Mouse (Mus musculus) left cerebral cortex, postnatal 36 days (tissue): Measurements from ENCODE around the gene Sgk2. TPM values are rescaled to one million over a fixed set of nuclear protein-coding genes. Genes with fewer than 3 reads are reported as not detected.

ENCODE experiments used
- DNase-seq, 2 experiments: peaks; one replicate each; pipeline ENCODE4 v3.0.0; 2021 to 2022; ENCODE audit warnings: low spot score in 2 of 2, mixed read lengths in 1 of 2
- intact Hi-C: fragments of 180-260 bp; cut with DNase I; formaldehyde crosslinking; loops from one replicate; pipeline ENCODE4 v1.15.1; 2025
- total RNA-seq, 2 experiments: library from RNA; stranded (reverse); gene quantifications; 2 replicates each; pipeline ENCODE4 v1.2.3; 2021

Sgk2 gene
- total RNA-seq = under 1 TPM; 0.57 to 0.79 TPM

DNA sequence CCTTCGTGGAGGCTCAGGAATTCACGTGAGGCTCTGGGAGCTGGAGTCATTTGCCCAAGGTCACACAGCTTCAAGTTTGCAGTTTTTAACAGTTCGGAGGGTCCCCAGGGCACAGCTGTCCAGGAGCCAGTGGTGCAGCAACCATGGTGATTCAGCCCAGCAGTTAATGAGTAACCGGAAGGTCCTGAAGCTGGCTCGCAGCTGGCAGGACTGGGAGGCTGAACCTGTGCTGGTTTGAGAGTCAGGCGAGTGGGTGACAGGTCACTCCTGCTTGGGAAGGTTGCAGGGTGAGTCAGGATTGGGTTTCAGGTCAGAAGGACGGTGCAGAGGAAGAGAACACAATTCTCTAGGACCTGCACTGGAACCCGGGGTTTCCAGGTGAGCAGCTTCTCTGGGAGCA is at the start of gene Sgk2:
Gene Sgk2 (plus strand): TSS at position 113 of the 400 bp plus-strand sequence.
- intact Hi-C loops = no loop called here
- DNase-seq = no peak

GRCm38 (mm10) chr2:162939562-162939961 is 47.6 kb upstream of the Sgk2 start:
- intact Hi-C loops = no loop called here
- no peak for DNase-seq

- intact Hi-C loops = no loop called here
- peak; percentile 78 to 79 for DNase-seq
These were observed 43.8 kb upstream of the Sgk2 start, which contains the start of gene L3mbtl1 for GRCm38 (mm10) chr2:162943148-162943846. Gene L3mbtl1 (plus strand): TSS chr2:162943472.

DNA sequence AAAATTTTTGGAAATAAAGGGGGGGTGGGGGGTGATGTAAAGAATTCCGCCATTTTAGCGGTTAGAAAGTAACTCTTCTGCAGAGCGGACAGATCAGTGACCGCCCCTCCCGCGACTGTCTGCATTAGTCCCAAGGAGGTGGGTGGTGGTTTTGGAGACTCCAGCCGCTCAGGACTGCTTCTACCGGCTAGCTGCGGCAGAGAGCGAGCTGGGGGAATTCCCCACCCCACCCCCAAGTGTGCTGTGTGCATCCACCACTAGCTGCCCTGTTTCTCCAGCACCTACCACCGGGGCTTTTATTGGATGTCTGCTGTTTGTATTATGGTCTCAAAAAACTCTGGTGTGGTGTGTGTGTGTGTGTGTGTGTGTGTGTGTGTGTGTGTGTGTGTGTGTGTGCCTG is 43.2 kb upstream of the Sgk2 start:
- DNase-seq = peak; percentile 14 to 22
- intact Hi-C loops = no loop called here

GRCm38 (mm10) chr2:162946964-162947363 is 40.2 kb upstream of the Sgk2 start:
- intact Hi-C loops = no loop called here
- no peak for DNase-seq

DNA sequence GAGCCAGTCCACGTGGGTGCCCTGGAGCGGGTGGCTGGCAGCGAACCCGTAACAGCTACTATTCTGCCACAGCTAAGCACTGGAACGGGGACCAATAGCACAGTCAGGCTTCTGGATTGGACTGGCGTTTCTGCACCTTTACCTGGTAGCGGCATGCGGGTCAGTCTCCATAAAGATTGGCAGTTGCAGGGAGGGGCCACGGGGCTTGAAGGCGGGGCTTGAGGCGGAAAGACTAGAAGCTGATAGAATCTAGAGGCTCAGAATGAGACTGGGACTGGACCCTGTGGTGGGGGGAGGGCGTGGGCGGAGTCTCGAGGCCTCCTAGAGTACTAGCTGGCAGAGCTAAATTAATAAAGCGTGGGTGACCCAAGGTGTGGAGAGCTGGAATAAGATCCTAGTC is 39.4 kb upstream of the Sgk2 start:
- intact Hi-C loops = no loop called here
- DNase-seq = peak in 1 of 2 experiments; percentile 29

DNA sequence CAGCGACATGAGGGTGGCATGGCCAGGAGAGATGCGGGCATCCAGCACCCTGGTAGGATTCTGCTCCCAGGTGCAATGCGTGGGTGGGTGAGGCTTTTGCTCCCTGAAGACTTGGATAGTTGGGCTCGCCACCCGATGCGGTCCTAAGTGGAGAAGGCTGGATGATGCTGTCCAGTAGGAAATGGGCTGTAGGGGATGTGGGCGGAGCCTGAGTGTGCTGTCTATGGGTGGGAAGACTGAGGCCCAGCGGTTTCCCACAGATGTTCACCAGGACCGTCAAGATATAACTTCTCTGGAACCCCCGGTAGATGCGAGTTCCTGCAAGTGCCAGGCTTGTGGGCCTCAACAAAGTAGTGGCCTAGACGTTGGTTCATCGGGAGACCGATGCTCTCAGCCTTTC is 38.9 kb upstream of the Sgk2 start:
- intact Hi-C loops = no loop called here
- DNase-seq = no peak

DNA sequence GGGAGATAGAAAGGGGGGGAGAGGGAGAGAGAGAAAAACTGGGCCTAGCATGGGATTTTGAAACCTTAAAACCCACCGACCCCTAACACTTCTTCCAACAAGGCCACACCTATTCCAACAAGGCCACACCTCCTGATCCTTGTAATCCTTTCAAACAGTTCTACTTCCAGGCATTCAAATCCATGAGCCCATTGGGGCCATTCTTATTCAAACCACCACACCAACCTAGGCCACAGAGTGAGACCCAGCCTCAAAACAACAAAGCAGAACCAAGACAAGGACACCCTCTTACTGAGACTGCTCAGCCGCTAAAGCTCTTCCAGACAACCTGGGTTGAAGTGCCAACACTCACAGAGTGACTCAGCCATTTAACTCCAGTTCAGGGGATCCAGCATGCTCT is 36.4 kb upstream of the Sgk2 start:
- no peak for DNase-seq
- intact Hi-C loops = no loop called here

DNA sequence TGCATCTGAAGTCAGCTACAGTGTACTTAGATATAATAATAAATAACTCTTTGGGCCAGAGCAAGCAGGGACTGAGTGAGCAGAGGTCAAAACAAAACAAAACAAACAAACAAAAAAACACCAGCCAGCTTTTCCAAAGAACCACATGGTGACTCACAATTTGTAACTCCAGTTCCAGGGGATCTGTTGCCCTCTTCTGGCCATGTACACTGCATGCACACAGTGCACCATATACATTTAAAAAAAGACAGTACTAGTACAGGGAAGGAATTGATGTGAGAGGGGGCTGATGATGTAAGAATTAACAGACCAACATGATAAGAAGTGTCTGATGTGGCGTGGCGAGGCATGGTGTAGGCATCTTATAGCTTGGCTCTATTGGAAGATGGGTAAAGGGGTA is 30.3 kb upstream of the Sgk2 start:
- intact Hi-C loops = no loop called here

GRCm38 (mm10) chr2:162961321-162961720 is 25.8 kb upstream of the Sgk2 start:
- intact Hi-C loops = no loop called here

More for the DNA sequence above, 30.3 kb upstream of the Sgk2 start:
- DNase-seq = no peak

DNA sequence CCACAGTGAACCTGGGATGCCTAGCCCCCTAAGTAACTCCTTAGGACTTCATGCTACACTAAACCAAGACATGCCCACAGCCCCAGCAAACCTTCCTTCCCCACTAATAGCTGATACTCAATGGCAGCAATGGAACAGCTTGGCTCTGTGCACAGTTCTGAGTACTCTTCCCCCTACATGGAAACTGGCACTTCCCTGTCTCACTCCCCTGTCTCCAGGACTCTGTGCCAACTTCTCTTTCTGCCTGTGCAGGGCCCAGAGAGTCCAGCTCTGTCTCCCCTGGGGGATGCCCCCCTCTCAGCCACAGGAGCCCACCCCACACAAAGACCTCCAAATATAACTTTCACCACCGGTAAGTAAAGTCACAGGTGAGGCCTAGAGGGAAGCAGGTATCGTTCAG is 20.4 kb upstream of the Sgk2 start:
- intact Hi-C loops = no loop called here
- no peak for DNase-seq

More at GRCm38 (mm10) chr2:162961321-162961720, 25.8 kb upstream of the Sgk2 start:
- DNase-seq = no peak

DNA sequence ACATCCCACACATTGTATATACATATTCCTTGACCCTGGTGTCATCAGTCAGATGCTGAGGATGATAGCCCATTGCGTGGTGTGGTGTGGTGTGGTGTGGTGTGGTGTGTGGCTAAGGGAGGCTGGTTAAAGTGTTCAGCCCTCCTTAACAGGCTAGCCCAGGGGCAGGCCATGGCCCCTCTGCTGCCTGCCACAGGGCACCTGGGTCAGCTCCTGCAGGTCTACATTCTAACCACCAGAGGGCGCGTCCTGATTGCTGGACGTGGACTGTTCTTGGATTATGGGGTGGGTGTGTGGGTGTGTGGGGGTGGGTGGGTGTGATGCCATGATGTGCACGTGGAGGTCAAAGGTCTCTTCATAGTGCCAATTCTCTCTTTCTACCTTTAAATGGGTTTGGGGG is 18.8 kb upstream of the Sgk2 start:
- DNase-seq = peak in 1 of 2 experiments; percentile 20
- intact Hi-C loops = no loop called here

GRCm38 (mm10) chr2:162969101-162969500 is 18.0 kb upstream of the Sgk2 start:
- no peak for DNase-seq
- intact Hi-C loops = no loop called here

GRCm38 (mm10) chr2:162970896-162971295 is 16.2 kb upstream of the Sgk2 start:
- DNase-seq = no peak
- intact Hi-C loops = no loop called here

GRCm38 (mm10) chr2:162972752-162973151 is 14.4 kb upstream of the Sgk2 start:
- intact Hi-C loops = no loop called here
- DNase-seq = no peak

- intact Hi-C loops = no loop called here
- DNase-seq = no peak
These were observed 13.9 kb upstream of the Sgk2 start for GRCm38 (mm10) chr2:162973206-162973605.

- DNase-seq = no peak
- intact Hi-C loops = no loop called here
These were observed 13.5 kb upstream of the Sgk2 start for GRCm38 (mm10) chr2:162973637-162974036.

GRCm38 (mm10) chr2:162975157-162975775 is 11.9 kb upstream of the Sgk2 start:
- intact Hi-C loops = no loop called here
- DNase-seq = no peak

DNA sequence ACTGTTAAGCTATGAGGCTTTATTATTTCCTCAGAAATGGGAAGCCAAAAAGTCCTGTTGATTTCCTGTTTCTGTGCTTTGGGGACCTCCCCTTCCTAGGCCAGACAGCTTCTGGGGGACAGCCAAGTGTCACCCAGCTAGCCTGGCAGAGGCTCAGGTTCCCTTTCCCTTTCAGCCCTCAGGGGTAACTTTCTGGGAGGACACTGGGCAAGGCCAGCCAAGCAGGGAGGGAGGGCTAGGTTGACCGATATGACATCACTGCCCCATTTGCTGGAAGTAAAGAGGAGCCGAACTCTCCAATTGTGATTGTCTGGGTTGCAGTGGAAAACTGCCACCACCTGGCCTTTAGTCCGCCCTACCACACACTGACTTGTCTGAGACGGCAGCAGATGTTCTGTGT is 11.1 kb upstream of the Sgk2 start:
- intact Hi-C loops = no loop called here
- no peak for DNase-seq

- no peak for DNase-seq
- intact Hi-C loops = no loop called here
These were observed 2.7 kb upstream of the Sgk2 start for GRCm38 (mm10) chr2:162984381-162984780.

DNA sequence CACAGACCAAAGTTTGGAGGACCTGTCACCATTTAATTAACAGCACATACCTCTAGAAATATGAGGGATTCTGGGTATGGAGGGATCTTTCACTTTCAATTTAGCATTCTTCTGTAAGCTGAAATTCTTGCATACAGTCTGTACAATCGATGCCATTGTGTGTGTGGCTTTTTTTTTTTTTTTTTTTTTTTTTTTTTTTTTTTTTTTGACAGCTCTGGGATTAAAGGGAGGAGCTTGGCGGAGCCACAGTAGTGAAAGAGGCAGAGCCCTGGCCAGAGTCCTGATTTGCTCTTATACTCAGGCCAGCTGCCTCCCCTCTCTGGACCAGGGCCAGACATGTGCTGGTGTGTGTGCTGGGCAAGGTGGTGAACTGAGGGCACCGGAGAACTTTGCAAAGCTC is 1.2 kb upstream of the Sgk2 start:
- no peak for DNase-seq
- intact Hi-C loops = no loop called here
